Mouse (Mus musculus) T-helper 2 cell (primary cell): ENCODE measurements around the gene Ebf1.

ENCODE experiments used
- in situ Hi-C: fragments of 300-600 bp; cut with MboI, MseI; formaldehyde crosslinking; loops from one replicate; pipeline ENCODE4 v1.15.1; 2025; ENCODE audit warnings: high pct_unique_total_duplicates

Gene Ebf1

GRCm38 (mm10) chr11:44775549-44775948, 158.4 kb downstream of the Ebf1 start:
- in situ Hi-C loops: no loop called here

- in situ Hi-C loops: no loop called here
Measured at GRCm38 (mm10) chr11:44776556-44776955, 159.4 kb downstream of the Ebf1 start.

- in situ Hi-C loops: no loop called here
Measured at GRCm38 (mm10) chr11:44777331-44778310, 160.5 kb downstream of the Ebf1 start.

- in situ Hi-C loops: no loop called here
Measured at GRCm38 (mm10) chr11:44779030-44779429, 161.9 kb downstream of the Ebf1 start.

GRCm38 (mm10) chr11:44784255-44785029, 167.3 kb downstream of the Ebf1 start:
- in situ Hi-C loops: no loop called here

- in situ Hi-C loops: no loop called here
Measured at GRCm38 (mm10) chr11:44785063-44785462, 167.9 kb downstream of the Ebf1 start.

- in situ Hi-C loops: no loop called here
Measured at GRCm38 (mm10) chr11:44785479-44785878, 168.4 kb downstream of the Ebf1 start.

GRCm38 (mm10) chr11:44788003-44788402, 170.9 kb downstream of the Ebf1 start:
- in situ Hi-C loops: no loop called here

GRCm38 (mm10) chr11:44792816-44793215, 175.7 kb downstream of the Ebf1 start:
- in situ Hi-C loops: no loop called here

GRCm38 (mm10) chr11:44794883-44795282, 177.8 kb downstream of the Ebf1 start:
- in situ Hi-C loops: no loop called here

GRCm38 (mm10) chr11:44795767-44796166, 178.7 kb downstream of the Ebf1 start:
- in situ Hi-C loops: no loop called here

- in situ Hi-C loops: no loop called here
Measured at GRCm38 (mm10) chr11:44798270-44798669, 181.2 kb downstream of the Ebf1 start.

GRCm38 (mm10) chr11:44804046-44804445, 186.9 kb downstream of the Ebf1 start:
- in situ Hi-C loops: no loop called here

- in situ Hi-C loops: no loop called here
Measured at GRCm38 (mm10) chr11:44806589-44806988, 189.5 kb downstream of the Ebf1 start.

GRCm38 (mm10) chr11:44808855-44809546, 191.9 kb downstream of the Ebf1 start:
- in situ Hi-C loops: no loop called here

GRCm38 (mm10) chr11:44811007-44811406, 193.9 kb downstream of the Ebf1 start:
- in situ Hi-C loops: no loop called here

- in situ Hi-C loops: no loop called here
Measured at GRCm38 (mm10) chr11:44812193-44812746, 195.2 kb downstream of the Ebf1 start.

- in situ Hi-C loops: no loop called here
Measured at GRCm38 (mm10) chr11:44813534-44813933, 196.4 kb downstream of the Ebf1 start.

- in situ Hi-C loops: no loop called here
Measured at GRCm38 (mm10) chr11:44814847-44815246, 197.7 kb downstream of the Ebf1 start.

GRCm38 (mm10) chr11:44815991-44816390, 198.9 kb downstream of the Ebf1 start:
- in situ Hi-C loops: no loop called here

- in situ Hi-C loops: no loop called here
Measured at GRCm38 (mm10) chr11:44822312-44822711, 205.2 kb downstream of the Ebf1 start.
